In the genomic region with DNA sequence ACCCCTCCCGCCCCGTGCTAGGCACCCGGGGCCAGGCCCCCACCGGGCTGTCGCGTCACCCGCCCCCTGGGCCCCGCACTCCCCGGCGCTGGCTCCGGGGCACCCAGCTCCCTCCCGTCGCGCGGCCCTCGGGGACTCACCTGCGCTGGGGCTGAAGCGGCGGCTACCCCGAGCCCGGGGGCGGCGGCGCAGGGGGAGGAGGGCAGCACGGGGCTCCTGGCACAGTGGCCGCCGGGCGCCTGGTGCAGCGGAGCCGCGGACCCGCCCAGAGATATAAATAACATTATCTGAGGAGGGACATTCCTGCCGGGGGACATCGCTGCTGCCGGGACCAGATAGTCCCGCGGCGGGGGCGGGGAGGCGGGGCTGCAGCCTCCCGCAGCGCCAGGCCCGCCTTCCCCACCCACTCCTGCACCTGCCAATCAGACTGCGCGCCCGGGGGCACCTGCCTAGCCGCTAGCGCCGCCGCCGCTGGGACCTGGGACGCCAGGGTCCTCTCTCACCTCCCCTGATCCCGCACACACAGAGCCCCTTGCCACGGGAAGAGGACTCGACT, we compare ENCODE assay signal across 8 mouse cellular contexts. TPM values are rescaled to one million over a fixed set of nuclear protein-coding genes. Genes with fewer than 3 reads are reported as not detected.
DNase-seq lines count a peak whose midpoint lies in the region; ATAC-seq and TF ChIP-seq lines count a peak whose summit lies in the region.

No protein-coding gene starts in this region.

- peak overlapping the region; percentile 100 for H3K4me2 ChIP-seq in forebrain, embryonic 13.5 days
- H3K4me2 ChIP-seq in neural tube, embryonic 13.5 days, result peak overlapping the region; percentile 100

- no peaks in the 10 kb centered on the region for H3K4me1 ChIP-seq in ES-Bruce4 (ENCODE audit: control insufficient read depth, insufficient read depth, low read length)
- peaks cover 14% of the 10 kb centered on the region for H3K4me1 ChIP-seq in forebrain, embryonic 13.5 days
- H3K4me1 ChIP-seq in neural tube, embryonic 13.5 days (replicated peaks), result peaks cover 34% of the 10 kb centered on the region
- peaks cover 7% of the 10 kb centered on the region; the same call in 1 of the 2 replicates for H3K4me1 ChIP-seq in testis, adult 2 months (ENCODE audit: control insufficient read depth, insufficient read depth, low read length)

- no peaks in the 10 kb centered on the region for H3K9me3 ChIP-seq in ES-Bruce4 (replicated peaks; ENCODE audit: control insufficient read depth, insufficient read depth, low read length, poor library complexity, severe bottlenecking)
- H3K9me3 ChIP-seq in forebrain, embryonic 13.5 days (replicated peaks), result no peaks in the 10 kb centered on the region
- H3K9me3 ChIP-seq in neural tube, embryonic 13.5 days, result no peaks in the 10 kb centered on the region

- WGBS in forebrain, embryonic 13.5 days, result under 1% methylated on average over 38 of the region's 55 CpGs
- WGBS in neural tube, embryonic 13.5 days, result 1% methylated on average over 44 of the region's 55 CpGs

- no peak for TF ChIP-seq EP300 in ES-Bruce4 (IDR thresholded peaks at IDR 0.05; ENCODE audit: insufficient read depth, low read depth, low read length)

- H3K4me3 ChIP-seq in ES-Bruce4 (ENCODE audit: low read depth, low read length), result peak overlapping the region; percentile 93
- H3K4me3 ChIP-seq in forebrain, embryonic 13.5 days, result peak overlapping the region; percentile 74
- H3K4me3 ChIP-seq in neural tube, embryonic 13.5 days, result peak overlapping the region; percentile 72
- peak overlapping the region; percentile 88 for H3K4me3 ChIP-seq in testis, adult 2 months (ENCODE audit: control insufficient read depth, low read depth, low read length)

- peak; percentile 89 for ATAC-seq in forebrain, embryonic 13.5 days
- ATAC-seq in neural tube, embryonic 13.5 days (ENCODE audit: low read depth), result peak; percentile 84

- H3K27ac ChIP-seq in ES-Bruce4 (ENCODE audit: insufficient read depth, low read length), result no peak overlapping the region; the same call in 1 of the 2 replicates
- H3K27ac ChIP-seq in forebrain, embryonic 13.5 days, result no peak overlapping the region; the same call in 1 of the 2 replicates
- peak overlapping the region; percentile 23; the same call in 1 of the 2 replicates for H3K27ac ChIP-seq in neural tube, embryonic 13.5 days (replicated peaks)
- H3K27ac ChIP-seq in testis, adult 2 months (ENCODE audit: control insufficient read depth, insufficient read depth, low read depth, low read length), result no peak overlapping the region

- H3K9ac ChIP-seq in ES-Bruce4 (ENCODE audit: low read depth, poor library complexity, severe bottlenecking), result peak overlapping the region; percentile 72
- H3K9ac ChIP-seq in forebrain, embryonic 13.5 days, result peak overlapping the region; percentile 75
- H3K9ac ChIP-seq in neural tube, embryonic 13.5 days, result peak overlapping the region; percentile 86

- H3K27me3 ChIP-seq in ES-Bruce4 (ENCODE audit: control insufficient read depth, insufficient read depth, low read length, poor library complexity, severe bottlenecking), result peaks cover 12% of the 10 kb centered on the region; the same call in 1 of the 2 replicates
- peaks cover 70% of the 10 kb centered on the region for H3K27me3 ChIP-seq in forebrain, embryonic 13.5 days
- peaks cover 64% of the 10 kb centered on the region for H3K27me3 ChIP-seq in neural tube, embryonic 13.5 days
- peaks cover 2% of the 10 kb centered on the region; the same call in 1 of the 2 replicates for H3K27me3 ChIP-seq in testis, adult 2 months (ENCODE audit: control insufficient read depth, insufficient read depth, low read length)

- no peak for TF ChIP-seq POLR2A in ES-Bruce4 (IDR thresholded peaks at IDR 0.05; ENCODE audit: insufficient read depth, low read length)
- no peak for TF ChIP-seq POLR2A in testis, adult 2 months (IDR thresholded peaks at IDR 0.05; ENCODE audit: control insufficient read depth, low read depth, low read length)

- TF ChIP-seq CTCF in ES-Bruce4 (IDR thresholded peaks at IDR 0.05; ENCODE audit: low read depth, low read length), result no peak
- TF ChIP-seq CTCF in testis, adult 2 months (IDR thresholded peaks at IDR 0.05; ENCODE audit: control insufficient read depth, insufficient read depth, insufficient replicate concordance, low read depth, low read length), result no peak

- no peaks in the 10 kb centered on the region for H3K36me3 ChIP-seq in ES-Bruce4 (ENCODE audit: control insufficient read depth, insufficient read depth, low read length, poor library complexity, severe bottlenecking)
- H3K36me3 ChIP-seq in forebrain, embryonic 13.5 days (ENCODE audit: poor library complexity, severe bottlenecking), result no peaks in the 10 kb centered on the region
- H3K36me3 ChIP-seq in neural tube, embryonic 13.5 days, result no peaks in the 10 kb centered on the region
- H3K36me3 ChIP-seq in testis, adult 2 months (ENCODE audit: control insufficient read depth, insufficient read depth, low read length), result no peaks in the 10 kb centered on the region

- intact Hi-C loops in heart, postnatal 10 days (cut with DNase I), result loop anchor here (2.0 to 10.0 kb wide), 3 partner anchors 38 to 215 kb away; no protein-coding TSS in a partner anchor

- peak; percentile 84 for DNase-seq in c-Kit-negative CD71-positive TER-119-positive erythroid progenitor cells, embryonic 14.5 days (ENCODE audit: low read depth, low spot score)
- peak; percentile 81 to 86 for DNase-seq in heart, postnatal 10 days
- peak; percentile 62 to 79 for DNase-seq in kidney, postnatal 36 days
- DNase-seq in lung, adult 18-20 months, result peak; percentile 58

RNA-seq across cellular contexts. Expression of a gene that starts 0.5 kb away (rescaled TPM):
- 4.6 and 4.7 TPM in 2 replicates for polyA plus RNA-seq in ES-Bruce4 (2011; ENCODE audit: insufficient read depth, insufficient read length, low read depth, missing spikeins)
- 0.39 and 0.67 TPM in 2 replicates for polyA plus RNA-seq in forebrain, embryonic 13.5 days (2015; fragmentation: Nextera tagmentation; extraction: Ambion mirVana)
- 10 to 100 TPM; 59.0 to 60.3 TPM for total RNA-seq in heart, postnatal 10 days (2021)
- polyA plus RNA-seq in neural tube, embryonic 13.5 days (2015; fragmentation: Nextera tagmentation; extraction: Ambion mirVana), result 2.7 TPM in 2 replicates
- polyA plus RNA-seq in testis, adult 2 months (2012; rRNA removed), result 3.9 and 4.0 TPM in 2 replicates

RNA-seq across cellular contexts. Expression of a gene that starts 55.5 kb away (rescaled TPM):
- 30.4 and 30.7 TPM in 2 replicates for polyA plus RNA-seq in ES-Bruce4 (2011; ENCODE audit: insufficient read depth, insufficient read length, low read depth, missing spikeins)
- 116 and 119 TPM in 2 replicates for polyA plus RNA-seq in forebrain, embryonic 13.5 days (2015; fragmentation: Nextera tagmentation; extraction: Ambion mirVana)
- total RNA-seq in heart, postnatal 10 days (2021), result 10 to 100 TPM; 77.9 to 91.3 TPM
- 145 and 158 TPM in 2 replicates for polyA plus RNA-seq in neural tube, embryonic 13.5 days (2015; fragmentation: Nextera tagmentation; extraction: Ambion mirVana)
- 38.1 and 51.6 TPM in 2 replicates for polyA plus RNA-seq in testis, adult 2 months (2012; rRNA removed)

RNA-seq across cellular contexts. Expression of a gene that starts 55.5 kb away (rescaled TPM):
- 68.6 and 81.0 TPM in 2 replicates for polyA plus RNA-seq in ES-Bruce4 (2011; ENCODE audit: insufficient read depth, insufficient read length, low read depth, missing spikeins)
- 30.1 and 32.9 TPM in 2 replicates for polyA plus RNA-seq in forebrain, embryonic 13.5 days (2015; fragmentation: Nextera tagmentation; extraction: Ambion mirVana)
- 10 to 100 TPM; 14.7 to 15.4 TPM for total RNA-seq in heart, postnatal 10 days (2021)
- polyA plus RNA-seq in neural tube, embryonic 13.5 days (2015; fragmentation: Nextera tagmentation; extraction: Ambion mirVana), result 39.7 and 39.9 TPM in 2 replicates
- polyA plus RNA-seq in testis, adult 2 months (2012; rRNA removed), result 9.2 and 9.9 TPM in 2 replicates
